Mouse (Mus musculus) lung, embryonic 16.5 days (tissue): ENCODE results near the gene Tmem210. TPM values are rescaled to one million over a fixed set of nuclear protein-coding genes. Genes with fewer than 3 reads are reported as not detected.

Experiments
- polyA plus RNA-seq: library from polyadenylated mRNA; unstranded; fragments of >200 nt; fragmentation: Nextera tagmentation; extraction: Ambion mirVana; gene quantifications from 2 replicates; pipeline ENCODE4 v1.2.1, GENCODE M21; 2015

Gene Tmem210
- polyA plus RNA-seq, 1 experiment from 2014 or later = not detected

Other genes starting within 250 kb of the Tmem210 start
- gene Nsmf, start 233.8 kb upstream of the Tmem210 start, polyA plus RNA-seq = 71.7 and 72.3 TPM in 2 replicates
- 0.64 and 0.74 TPM in 2 replicates for gene Entpd8, start 207.8 kb upstream of the Tmem210 start, polyA plus RNA-seq
- 1.7 and 2.6 TPM in 2 replicates for gene Noxa1, start 193.0 kb upstream of the Tmem210 start, polyA plus RNA-seq
- gene Nrarp, start 107.4 kb upstream of the Tmem210 start, polyA plus RNA-seq = 9.8 and 10.0 TPM in 2 replicates
- gene Tor4a, start 91.3 kb upstream of the Tmem210 start, polyA plus RNA-seq = 10.0 and 12.5 TPM in 2 replicates
- 112 and 113 TPM in 2 replicates for gene Nelfb, start 76.7 kb upstream of the Tmem210 start, polyA plus RNA-seq
- 0.15 TPM in 1 of 2 replicates, not detected in the other for gene Stpg3, start 73.5 kb upstream of the Tmem210 start, polyA plus RNA-seq
- gene Fam166a, start 69.4 kb upstream of the Tmem210 start, polyA plus RNA-seq = 0.68 TPM in 1 of 2 replicates, not detected in the other
- gene Tubb4b, start 63.4 kb upstream of the Tmem210 start, polyA plus RNA-seq = 677 and 731 TPM in 2 replicates
- gene Slc34a3, start 53.8 kb upstream of the Tmem210 start, polyA plus RNA-seq = not detected in 2 replicates
- not detected in 2 replicates for gene Rnf224, start 51.4 kb upstream of the Tmem210 start, polyA plus RNA-seq
- 8.3 and 9.1 TPM in 2 replicates for gene Rnf208, start 45.9 kb upstream of the Tmem210 start, polyA plus RNA-seq
- 0.67 TPM in 1 of 2 replicates, not detected in the other for gene Cysrt1, start 45.7 kb upstream of the Tmem210 start, polyA plus RNA-seq
- 4.5 and 5.9 TPM in 2 replicates for gene AL732309.1, start 41.3 kb upstream of the Tmem210 start, polyA plus RNA-seq
- 20.3 and 22.0 TPM in 2 replicates for gene Tmem203, start 32.7 kb upstream of the Tmem210 start, polyA plus RNA-seq
- 6.4 and 6.5 TPM in 2 replicates for gene Tprn, start 25.5 kb upstream of the Tmem210 start, polyA plus RNA-seq
- 219 and 232 TPM in 2 replicates for gene Ssna1, start 15.7 kb upstream of the Tmem210 start, polyA plus RNA-seq
- 136 and 137 TPM in 2 replicates for gene Anapc2, start 15.7 kb upstream of the Tmem210 start, polyA plus RNA-seq
- gene Lrrc26, start 1.8 kb downstream of the Tmem210 start, polyA plus RNA-seq = 6.7 and 9.4 TPM in 2 replicates
- gene Grin1, start 31.0 kb downstream of the Tmem210 start, polyA plus RNA-seq = 0.44 and 0.84 TPM in 2 replicates
- 47.8 and 57.4 TPM in 2 replicates for gene Man1b1, start 44.2 kb downstream of the Tmem210 start, polyA plus RNA-seq
- 15.9 and 18.9 TPM in 2 replicates for gene Dpp7, start 68.2 kb downstream of the Tmem210 start, polyA plus RNA-seq
- gene Uap1l1, start 77.5 kb downstream of the Tmem210 start, polyA plus RNA-seq = 18.8 and 20.2 TPM in 2 replicates
- gene Sapcd2, start 84.2 kb downstream of the Tmem210 start, polyA plus RNA-seq = 39.0 and 39.3 TPM in 2 replicates
- gene Entpd2, start 107.7 kb downstream of the Tmem210 start, polyA plus RNA-seq = 3.6 and 4.8 TPM in 2 replicates
- 31.6 and 36.5 TPM in 2 replicates for gene Npdc1, start 111.2 kb downstream of the Tmem210 start, polyA plus RNA-seq
- gene Fut7, start 135.1 kb downstream of the Tmem210 start, polyA plus RNA-seq = 0.10 and 0.15 TPM in 2 replicates
- gene Abca2, start 140.6 kb downstream of the Tmem210 start, polyA plus RNA-seq = 4.9 and 5.4 TPM in 2 replicates
- gene Clic3, start 168.7 kb downstream of the Tmem210 start, polyA plus RNA-seq = 139 and 180 TPM in 2 replicates
- 37.9 and 44.8 TPM in 2 replicates for gene Paxx, start 172.9 kb downstream of the Tmem210 start, polyA plus RNA-seq
- 10.7 and 16.5 TPM in 2 replicates for gene Ptgds, start 181.9 kb downstream of the Tmem210 start, polyA plus RNA-seq
- not detected in 2 replicates for gene Lcn12, start 205.8 kb downstream of the Tmem210 start, polyA plus RNA-seq
- 80.8 and 81.1 TPM in 2 replicates for gene Fbxw5, start 212.6 kb downstream of the Tmem210 start, polyA plus RNA-seq
- gene C8g, start 213.6 kb downstream of the Tmem210 start, polyA plus RNA-seq = 6.5 and 7.3 TPM in 2 replicates